Mouse (Mus musculus) G1E-ER4 (cell line): ENCODE data around the gene Nectin2. TPM values are rescaled to one million over a fixed set of nuclear protein-coding genes. Genes with fewer than 3 reads are reported as not detected.

Source experiments
- GATA1 ChIP-seq: IDR thresholded peaks from one replicate; pipeline ENCODE4 v1.8.0; 2012; ENCODE audit warnings: low read length, inconsistent platforms
- polyA plus RNA-seq: library from polyadenylated mRNA; stranded (reverse); fragments of >175 nt; gene quantifications from 2 replicates; pipeline ENCODE4 v1.2.3, GENCODE M21; 2012

Nectin2 gene
- polyA plus RNA-seq, 1 experiment: 58.6 TPM

- no peak for TF ChIP-seq GATA1
These were observed 81.1 kb downstream of the Nectin2 start for GRCm38 (mm10) chr7:19668947-19669721.

GRCm38 (mm10) chr7:19667434-19667833, 82.8 kb downstream of the Nectin2 start:
- TF ChIP-seq GATA1: no peak

- no peak for TF ChIP-seq GATA1
These were observed 83.5 kb downstream of the Nectin2 start for GRCm38 (mm10) chr7:19666750-19667149.

Other genes with a start within 250 kb of the Nectin2 start
- gene Bloc1s3, start 242.1 kb downstream of the Nectin2 start, polyA plus RNA-seq: 7.4 and 10.3 TPM in 2 replicates
- 590 and 674 TPM in 2 replicates for gene Trappc6a, start 242.1 kb downstream of the Nectin2 start, polyA plus RNA-seq
- gene Nkpd1, start 232.6 kb downstream of the Nectin2 start, polyA plus RNA-seq: 0.40 and 0.71 TPM in 2 replicates
- 134 and 156 TPM in 2 replicates for gene Ppp1r37, start 187.4 kb downstream of the Nectin2 start, polyA plus RNA-seq
- 3.0 and 3.1 TPM in 2 replicates for gene Zfp296, start 173.2 kb downstream of the Nectin2 start, polyA plus RNA-seq
- gene Gemin7, start 172.9 kb downstream of the Nectin2 start, polyA plus RNA-seq: 91.7 and 117 TPM in 2 replicates
- 263 and 292 TPM in 2 replicates for gene Clasrp, start 146.0 kb downstream of the Nectin2 start, polyA plus RNA-seq
- gene Relb, start 121.0 kb downstream of the Nectin2 start, polyA plus RNA-seq: 0.75 and 0.90 TPM in 2 replicates
- gene Clptm1, start 85.5 kb downstream of the Nectin2 start, polyA plus RNA-seq: 149 and 193 TPM in 2 replicates
- gene Apoc2, start 72.5 kb downstream of the Nectin2 start, polyA plus RNA-seq: not detected in 2 replicates
- not detected in 2 replicates for gene Gm44805, start 69.1 kb downstream of the Nectin2 start, polyA plus RNA-seq
- not detected in 2 replicates for gene Apoc4, start 69.0 kb downstream of the Nectin2 start, polyA plus RNA-seq
- 4.8 and 6.7 TPM in 2 replicates for gene Apoc1, start 57.8 kb downstream of the Nectin2 start, polyA plus RNA-seq
- 23.7 and 28.1 TPM in 2 replicates for gene Apoe, start 51.3 kb downstream of the Nectin2 start, polyA plus RNA-seq
- gene Tomm40, start 35.0 kb downstream of the Nectin2 start, polyA plus RNA-seq: 694 and 701 TPM in 2 replicates
- not detected in 2 replicates for gene Bcam, start 20.5 kb upstream of the Nectin2 start, polyA plus RNA-seq
- gene Cblc, start 46.3 kb upstream of the Nectin2 start, polyA plus RNA-seq: not detected in 2 replicates
- gene Bcl3, start 72.3 kb upstream of the Nectin2 start, polyA plus RNA-seq: not detected in 2 replicates
- gene Gm19345, start 101.5 kb upstream of the Nectin2 start, polyA plus RNA-seq: not detected in 2 replicates
- 0.83 and 1.3 TPM in 2 replicates for gene Ceacam16, start 110.8 kb upstream of the Nectin2 start, polyA plus RNA-seq
- not detected in 2 replicates for gene Ceacam19, start 137.5 kb upstream of the Nectin2 start, polyA plus RNA-seq
- not detected in 2 replicates for gene Pvr, start 170.7 kb upstream of the Nectin2 start, polyA plus RNA-seq
- not detected in 2 replicates for gene Igsf23, start 200.3 kb upstream of the Nectin2 start, polyA plus RNA-seq
- not detected in 2 replicates for gene Ceacam20, start 214.9 kb upstream of the Nectin2 start, polyA plus RNA-seq
- gene Nlrp9b, start 241.0 kb upstream of the Nectin2 start, polyA plus RNA-seq: not detected in 2 replicates